Mouse (Mus musculus) midbrain, embryonic 16.5 days (tissue): ENCODE results near the gene Tecr. TPM values are rescaled to one million over a fixed set of nuclear protein-coding genes. Genes with fewer than 3 reads are reported as not detected.

ENCODE experiments used
- ATAC-seq: fragments of 200-750 bp; cut with Nextera tagmentation; 2 replicates; pipeline ENCODE4 v1.8.0; 2017; ENCODE audit warnings: moderate TSS enrichment
- H3K27ac ChIP-seq: fragments of 300-500 bp; sonication (generic); 2 replicates; pipeline ENCODE4 v1.5.1; 2014; ENCODE audit warnings: mild to moderate bottlenecking, low read length, mixed read lengths
- H3K27me3 ChIP-seq: fragments of 300-500 bp; sonication (generic); 2 replicates; pipeline ENCODE4 v1.6.1; 2014; ENCODE audit warnings: low read depth, low read length, mixed read lengths; ENCODE audit not compliant: control insufficient read depth, insufficient read depth
- H3K36me3 ChIP-seq: fragments of 300-500 bp; sonication (generic); 2 replicates; pipeline ENCODE4 v1.6.1; 2014; ENCODE audit warnings: mild to moderate bottlenecking, low read length, moderate library complexity, mixed read lengths; ENCODE audit not compliant: control insufficient read depth, insufficient read depth
- H3K4me1 ChIP-seq: fragments of 300-500 bp; sonication (generic); 2 replicates; pipeline ENCODE4 v1.6.1; 2014; ENCODE audit warnings: mild to moderate bottlenecking, low read length, mixed read lengths; ENCODE audit not compliant: control insufficient read depth, insufficient read depth
- H3K4me2 ChIP-seq: fragments of 300-500 bp; sonication (generic); 2 replicates; pipeline ENCODE4 v1.6.1; 2014; ENCODE audit warnings: mild to moderate bottlenecking, low read length, mixed read lengths
- H3K4me3 ChIP-seq: fragments of 300-500 bp; sonication (generic); 2 replicates; pipeline ENCODE4 v1.5.1; 2014; ENCODE audit warnings: low read depth, mild to moderate bottlenecking, low read length, moderate library complexity, mixed read lengths
- H3K9ac ChIP-seq: fragments of 300-500 bp; sonication (generic); 2 replicates; pipeline ENCODE4 v1.6.1; 2014; ENCODE audit warnings: low read depth, low read length, mixed read lengths
- H3K9me3 ChIP-seq: fragments of 300-500 bp; sonication (generic); replicated peaks from 2 replicates; pipeline ENCODE4 v1.6.1; 2014; ENCODE audit warnings: mild to moderate bottlenecking, low read length, mixed read lengths; ENCODE audit not compliant: control insufficient read depth, poor library complexity, severe bottlenecking
- WGBS: fragments of 180-500 bp; shearing (Covaris S2); extraction: QIAGEN DNeasy Blood & Tissue Kit; methylation state at CpG from one replicate; pipeline ENCODE4 v1.1.7; 2014; 5-methylcytosine and 5-hydroxymethylcytosine counted together
- polyA plus RNA-seq: library from polyadenylated mRNA; unstranded; fragments of >200 nt; fragmentation: Nextera tagmentation; extraction: Ambion mirVana; gene quantifications from 2 replicates; pipeline ENCODE4 v1.2.1, GENCODE M21; 2015

The Tecr gene
- polyA plus RNA-seq, 1 experiment from 2014 or later: 1,247 TPM

DNA sequence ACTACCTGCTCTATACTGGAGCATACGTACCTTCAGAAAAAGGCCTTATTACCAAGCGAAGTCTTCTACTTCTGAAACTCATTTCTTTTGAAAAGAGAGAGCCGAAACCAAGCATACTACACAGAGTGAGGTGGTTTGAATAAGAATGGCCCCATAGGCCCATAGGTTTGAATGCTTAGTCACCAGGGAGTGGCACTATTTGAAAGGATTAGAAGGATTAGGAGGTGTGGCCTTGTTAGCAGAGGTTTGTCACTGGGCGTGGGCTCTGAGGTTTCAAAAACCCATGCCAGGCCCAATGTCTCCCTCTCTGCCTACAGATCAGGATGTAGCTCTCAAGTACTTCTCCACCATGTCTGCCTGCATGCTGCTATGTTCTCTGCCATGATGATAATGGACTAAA lies 40.3 kb upstream of the Tecr start:
- WGBS: 86% methylated on average over 4 of the region's 4 CpGs
- H3K27me3 ChIP-seq: no peaks in the 10 kb centered on the region
- H3K4me2 ChIP-seq: no peak overlapping the region
- H3K9me3 ChIP-seq: no peaks in the 10 kb centered on the region
- H3K4me3 ChIP-seq: no peak overlapping the region
- H3K4me1 ChIP-seq: peaks cover 4% of the 10 kb centered on the region
- H3K9ac ChIP-seq: no peak overlapping the region
- H3K27ac ChIP-seq: no peak overlapping the region
- no peak for ATAC-seq
- H3K36me3 ChIP-seq: no peaks in the 10 kb centered on the region

DNA sequence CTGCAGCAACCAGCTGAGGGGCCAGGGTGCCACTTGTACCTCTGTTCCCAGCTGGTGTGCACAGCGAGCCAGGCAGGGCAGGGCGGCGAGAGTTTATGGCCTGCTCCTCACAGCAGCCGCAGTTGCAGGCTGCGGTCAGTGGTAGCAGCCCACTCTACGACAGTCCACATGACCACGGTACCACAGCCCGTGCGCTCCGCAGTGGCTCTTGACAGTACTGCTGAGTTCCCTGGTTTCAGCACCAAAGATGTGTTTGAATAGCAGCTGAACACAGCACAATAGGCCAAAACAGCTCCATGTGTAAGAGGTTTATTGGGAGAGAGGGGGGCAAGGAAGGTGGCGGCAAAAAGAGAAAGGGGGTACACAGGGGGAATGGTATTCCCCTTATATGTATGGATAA lies 39.7 kb upstream of the Tecr start:
- ATAC-seq: no peak
- 95% methylated on average over 11 of the region's 11 CpGs for WGBS
- H3K4me2 ChIP-seq: no peak overlapping the region

DNA sequence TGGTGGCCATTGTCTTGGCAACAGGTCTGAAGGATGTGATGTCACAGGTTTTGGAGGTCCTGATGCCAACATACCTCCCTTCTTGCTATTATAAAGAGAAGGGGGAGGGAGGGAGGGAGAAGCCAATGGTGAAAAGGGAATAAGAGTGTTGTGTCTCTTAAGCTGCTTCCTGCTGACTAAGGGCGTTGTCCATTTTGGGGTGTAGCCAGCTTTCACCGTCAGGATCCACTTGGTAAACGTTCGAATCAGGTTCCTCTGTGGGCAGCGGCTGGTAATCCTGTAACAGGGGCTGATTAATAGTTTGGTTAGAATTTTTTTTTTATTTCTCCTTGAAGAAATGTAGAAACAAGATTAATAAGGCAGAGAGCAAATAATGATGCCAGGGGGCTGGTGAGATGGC lies 31.9 kb upstream of the Tecr start:
- Histone ChIP-seq H3K4me1 (no peaks in the 10 kb centered on the region), H3K4me3 (no peak overlapping the region), H3K4me2 (no peak overlapping the region), H3K9me3 (no peaks in the 10 kb centered on the region), H3K27me3 (no peaks in the 10 kb centered on the region), H3K36me3 (no peaks in the 10 kb centered on the region), H3K9ac (no peak overlapping the region), H3K27ac (no peak overlapping the region)
- ATAC-seq: no peak
- 74% methylated on average over 5 of the region's 5 CpGs for WGBS

More for the DNA sequence above, 39.7 kb upstream of the Tecr start:
- H3K27ac ChIP-seq: no peak overlapping the region
- no peaks in the 10 kb centered on the region for H3K27me3 ChIP-seq
- H3K4me3 ChIP-seq: no peak overlapping the region
- no peaks in the 10 kb centered on the region for H3K9me3 ChIP-seq
- no peaks in the 10 kb centered on the region for H3K36me3 ChIP-seq
- H3K9ac ChIP-seq: no peak overlapping the region
- H3K4me1 ChIP-seq: peaks cover 4% of the 10 kb centered on the region

DNA sequence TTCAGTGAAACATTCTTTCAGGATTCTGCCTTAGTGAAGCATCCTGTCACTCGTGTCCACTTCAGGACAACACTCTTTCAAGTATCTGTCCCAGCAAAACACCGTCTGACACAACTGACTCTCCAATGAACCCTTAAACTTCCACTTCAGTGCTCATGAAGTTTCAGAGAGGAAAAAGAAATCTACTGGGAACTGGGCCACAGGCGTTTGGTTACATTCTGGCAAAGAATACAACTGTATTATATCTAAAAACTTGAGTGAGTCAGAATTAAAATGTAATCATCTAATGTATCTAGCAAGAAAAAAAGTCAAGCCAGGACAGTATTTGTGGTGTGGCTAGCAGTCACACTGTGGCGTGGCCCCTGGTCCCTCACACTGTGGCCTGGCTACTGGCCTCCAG lies 31.1 kb upstream of the Tecr start:
- H3K9me3 ChIP-seq: no peaks in the 10 kb centered on the region
- H3K36me3 ChIP-seq: no peaks in the 10 kb centered on the region
- H3K4me3 ChIP-seq: no peak overlapping the region
- ATAC-seq: no peak
- H3K27ac ChIP-seq: no peak overlapping the region
- no peak overlapping the region for H3K4me2 ChIP-seq
- no peak overlapping the region for H3K9ac ChIP-seq
- WGBS: 72% methylated on average over 4 of the region's 4 CpGs
- H3K4me1 ChIP-seq: no peaks in the 10 kb centered on the region
- H3K27me3 ChIP-seq: no peaks in the 10 kb centered on the region

DNA sequence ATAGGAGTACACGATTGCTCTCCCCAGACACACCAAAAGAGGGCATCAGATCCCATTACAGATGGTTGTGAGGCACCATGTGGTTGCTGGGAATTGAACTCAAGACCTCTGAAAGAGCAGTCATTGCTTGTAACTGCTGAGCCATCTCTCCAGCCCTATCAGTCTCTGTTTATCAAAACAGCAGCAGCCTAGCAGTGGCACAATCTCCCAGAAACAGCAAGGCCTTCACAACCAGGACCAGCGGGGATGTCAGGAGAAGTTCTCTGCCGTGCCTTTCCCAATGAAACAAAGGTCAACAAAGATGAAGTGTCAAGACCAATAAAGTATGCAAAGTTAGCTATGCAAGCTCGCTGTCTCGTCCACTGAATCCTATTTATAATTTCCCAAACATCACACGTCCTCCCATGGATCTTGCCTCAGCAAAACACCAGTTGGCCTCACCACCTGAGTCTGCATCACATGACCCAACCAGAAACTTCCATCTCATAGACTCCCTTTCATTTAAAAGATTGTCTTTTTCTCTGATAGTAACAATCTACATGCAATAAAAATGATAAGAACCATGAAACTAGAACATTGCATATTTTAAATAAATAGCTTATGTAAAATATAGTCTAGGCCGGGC lies 24.4 kb upstream of the Tecr start:
- WGBS: 88% methylated on average over 7 of the region's 7 CpGs
- H3K9me3 ChIP-seq: no peaks in the 10 kb centered on the region
- no peak overlapping the region for H3K4me3 ChIP-seq
- no peak overlapping the region for H3K27ac ChIP-seq
- H3K36me3 ChIP-seq: no peaks in the 10 kb centered on the region
- no peak overlapping the region for H3K4me2 ChIP-seq
- no peaks in the 10 kb centered on the region for H3K4me1 ChIP-seq
- ATAC-seq: no peak
- H3K27me3 ChIP-seq: no peaks in the 10 kb centered on the region
- no peak overlapping the region for H3K9ac ChIP-seq

DNA sequence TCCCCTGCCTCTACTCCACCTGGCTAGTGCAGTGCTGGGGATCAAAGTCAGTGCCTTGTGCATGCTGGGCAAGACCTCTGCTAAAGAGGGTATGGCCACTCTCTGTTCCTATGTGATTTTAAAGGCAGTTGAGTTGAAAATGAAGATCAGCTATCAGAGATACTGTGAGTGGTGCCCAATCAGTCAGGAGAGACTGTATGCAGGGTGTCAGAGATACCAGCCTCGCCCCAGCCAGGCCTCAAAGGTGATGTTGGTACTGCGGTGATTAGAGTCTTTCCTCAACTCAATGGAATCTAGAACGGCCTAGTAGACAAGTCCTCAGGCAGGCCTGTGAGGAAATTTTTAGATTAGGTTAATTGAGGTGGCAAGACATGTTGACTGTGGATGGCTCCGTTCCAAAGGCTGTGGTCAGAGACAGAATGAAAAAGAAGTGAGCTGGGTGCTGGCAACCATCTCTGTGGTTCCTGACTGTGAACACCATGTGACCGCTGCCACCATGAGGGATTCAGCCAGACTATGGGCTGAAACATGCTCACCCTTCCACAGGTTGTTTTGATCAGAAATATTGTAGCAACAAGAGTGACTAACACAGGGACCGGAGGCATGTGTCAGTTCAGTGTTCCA lies 18.0 kb upstream of the Tecr start:
- Histone ChIP-seq H3K36me3 (no peaks in the 10 kb centered on the region), H3K4me3 (no peak overlapping the region), H3K4me2 (no peak overlapping the region), H3K4me1 (no peaks in the 10 kb centered on the region; the same call in 1 of the 2 replicates), H3K9ac (no peak overlapping the region), H3K9me3 (no peaks in the 10 kb centered on the region), H3K27ac (no peak overlapping the region), H3K27me3 (no peaks in the 10 kb centered on the region)
- no peak for ATAC-seq
- 93% methylated on average over 6 of the region's 6 CpGs for whole genome bisulfite sequencing

DNA sequence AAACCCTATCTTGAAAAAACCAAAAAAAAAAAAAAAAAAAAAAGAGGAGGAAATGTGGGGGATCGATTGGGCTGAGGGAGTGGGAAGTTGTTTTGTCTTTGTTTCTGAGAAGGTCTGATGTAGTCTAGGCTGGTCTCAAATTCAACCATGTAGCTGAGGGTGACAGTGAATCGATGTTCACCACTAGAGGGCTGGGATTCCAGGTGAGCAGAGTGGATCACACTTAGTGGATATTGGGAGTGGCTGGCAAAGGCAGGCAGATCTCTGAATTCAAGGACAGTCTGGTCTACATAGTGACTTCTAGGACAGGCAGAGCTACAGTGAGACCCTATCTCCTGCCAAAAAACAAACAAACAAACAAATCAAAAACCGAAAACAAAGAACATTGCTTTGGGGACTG lies 17.0 kb upstream of the Tecr start:
- WGBS: 46% methylated on average over 3 of the region's 3 CpGs
- H3K4me2 ChIP-seq: no peak overlapping the region
- ATAC-seq: no peak
- no peak overlapping the region for H3K27ac ChIP-seq
- no peaks in the 10 kb centered on the region for H3K27me3 ChIP-seq
- H3K36me3 ChIP-seq: no peaks in the 10 kb centered on the region
- H3K4me1 ChIP-seq: no peaks in the 10 kb centered on the region; the same call in 1 of the 2 replicates
- no peaks in the 10 kb centered on the region for H3K9me3 ChIP-seq
- H3K4me3 ChIP-seq: no peak overlapping the region
- no peak overlapping the region for H3K9ac ChIP-seq

DNA sequence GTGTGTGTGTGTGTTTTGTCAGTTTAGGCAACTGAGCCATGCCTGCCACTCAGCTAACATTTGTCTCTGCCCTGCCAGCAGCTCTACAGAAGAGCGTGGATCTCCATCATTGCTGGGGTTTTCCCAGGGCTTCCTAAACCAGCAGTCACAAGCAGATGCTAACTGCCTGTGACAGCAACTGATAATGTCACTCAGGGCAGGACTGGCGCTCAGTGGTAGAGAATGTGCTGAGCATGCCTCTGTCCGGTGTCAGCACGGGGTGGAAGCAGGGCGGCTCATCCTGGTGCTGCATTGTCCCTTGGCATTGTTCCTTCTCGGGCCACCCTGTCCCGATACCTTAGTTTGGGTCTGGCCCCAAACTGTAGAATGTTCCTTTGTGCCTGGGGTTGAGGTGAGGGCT lies 15.8 kb upstream of the Tecr start:
- Histone ChIP-seq H3K27me3 (no peaks in the 10 kb centered on the region), H3K36me3 (no peaks in the 10 kb centered on the region), H3K9me3 (no peaks in the 10 kb centered on the region), H3K27ac (no peak overlapping the region), H3K9ac (no peak overlapping the region), H3K4me1 (no peaks in the 10 kb centered on the region; the same call in 1 of the 2 replicates), H3K4me3 (no peak overlapping the region), H3K4me2 (no peak overlapping the region)
- 87% methylated on average over 7 of the region's 7 CpGs for WGBS
- ATAC-seq: no peak

DNA sequence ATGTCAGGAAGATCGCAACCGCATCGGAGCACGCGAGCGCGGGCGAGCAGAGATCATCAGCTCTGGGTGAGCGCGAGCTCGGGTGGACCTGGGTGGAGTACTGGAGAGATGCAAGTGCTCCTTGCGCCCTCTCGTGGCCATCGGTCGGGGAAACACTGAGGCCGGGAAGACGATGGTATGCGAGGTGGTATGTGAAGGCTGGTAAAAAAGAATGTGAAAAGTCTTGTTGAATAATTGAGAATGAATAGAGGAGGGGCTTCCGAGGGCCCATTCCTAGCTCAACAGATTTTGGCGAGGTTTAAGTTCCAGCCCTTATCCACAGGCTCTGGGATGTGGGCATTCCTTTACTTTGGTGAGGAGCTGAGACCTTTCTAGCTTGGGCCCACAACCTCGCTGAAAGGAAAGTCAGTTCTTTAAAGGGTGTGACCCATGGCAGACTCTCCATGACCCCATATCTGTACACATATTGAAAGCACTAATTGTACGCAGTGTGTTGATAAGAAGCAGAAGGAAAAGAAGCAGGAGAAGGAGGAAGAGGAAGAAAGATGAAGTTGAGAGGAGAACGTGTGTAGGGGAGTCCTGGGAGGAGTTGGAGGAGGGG lies 14.7 kb upstream of the Tecr start:
- Histone ChIP-seq H3K36me3 (no peaks in the 10 kb centered on the region), H3K4me3 (peak overlapping the region; percentile 43), H3K9ac (peak overlapping the region; percentile 78), H3K4me1 (no peaks in the 10 kb centered on the region; the same call in 1 of the 2 replicates), H3K4me2 (peak overlapping the region; percentile 83), H3K9me3 (no peaks in the 10 kb centered on the region), H3K27me3 (no peaks in the 10 kb centered on the region), H3K27ac (peak overlapping the region; percentile 53; the same call in 1 of the 2 replicates)
- 11% methylated on average over 23 of the region's 23 CpGs for WGBS
- ATAC-seq: peak; percentile 97
